Comparison of ENCODE assay signal across 10 mouse cellular contexts in the genomic region with DNA sequence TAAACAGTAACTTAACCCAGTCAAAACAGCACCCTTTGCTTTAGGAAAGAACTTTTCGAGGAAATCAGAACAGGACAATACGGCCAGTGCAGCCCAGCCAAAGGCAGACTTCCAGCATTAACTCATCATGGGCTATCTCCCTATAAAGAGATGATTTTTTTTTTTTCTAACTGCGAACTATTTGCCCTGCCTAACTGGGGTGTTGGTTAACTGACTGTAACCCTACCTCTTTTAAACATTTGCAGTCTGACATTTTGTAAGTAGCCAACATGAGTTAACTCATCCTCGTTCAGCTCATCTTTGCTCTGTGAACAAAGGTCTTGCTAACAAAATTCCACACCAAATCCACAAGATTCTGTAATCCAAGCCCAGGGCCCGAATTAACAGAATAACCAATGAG. TPM values are rescaled to one million over a fixed set of nuclear protein-coding genes. Genes with fewer than 3 reads are reported as not detected.
DNase-seq lines count a peak whose midpoint lies in the region; ATAC-seq and TF ChIP-seq lines count a peak whose summit lies in the region.
"Had no signal": no experiment of that assay in that cellular context is flagged by ENCODE, and none has a peak within 500 bp of the region (broad histone marks: within the 10 kb centered on the region; RNA-seq: fewer than 3 reads in every experiment).

No protein-coding gene starts in this region.

- peaks cover 5% of the 10 kb centered on the region; the same call in 1 of the 2 replicates for H3K27me3 ChIP-seq in lung, postnatal 0 days (replicated peaks; ENCODE audit: insufficient read depth, low read length)
- H3K27me3 ChIP-seq in limb, embryonic 15.5 days: no peaks in the 10 kb centered on the region
- no peaks in the 10 kb centered on the region for H3K27me3 ChIP-seq in stomach, postnatal 0 days (ENCODE audit: control insufficient read depth, insufficient read depth, low read length)

- no peak for ATAC-seq in lung, postnatal 0 days
- no peak for ATAC-seq in limb, embryonic 15.5 days (ENCODE audit: insufficient number of reproducible peaks, low FRiP score, low TSS enrichment, low read depth)
- no peak for ATAC-seq in stomach, postnatal 0 days (ENCODE audit: low FRiP score, low TSS enrichment)
- ATAC-seq: inflammation-experienced regulatory T-cells, adult 6 months had no signal

- peak; percentile 46 for DNase-seq in cerebellum, adult 9-10 months
- no peak for DNase-seq in cerebellum, postnatal 4 days (ENCODE audit: low spot score in 2 of 2)
- DNase-seq in lung, postnatal 0 days (ENCODE audit: low spot score): no peak
- no peak for DNase-seq in lung, postnatal 36 days
- no peak for DNase-seq in stomach, postnatal 0 days (ENCODE audit: low spot score)
- no peak for DNase-seq in yolk sac, embryonic 10.5 days (ENCODE audit: low spot score)
- DNase-seq in adrenal gland, postnatal 36 days: no peak
- DNase-seq: thymus, postnatal 14 days had no signal

- H3K4me2 ChIP-seq in lung, postnatal 0 days (replicated peaks; ENCODE audit: low read depth, low read length): peak overlapping the region; percentile 80
- peak overlapping the region; percentile 94 for H3K4me2 ChIP-seq in limb, embryonic 15.5 days
- H3K4me2 ChIP-seq in stomach, postnatal 0 days (replicated peaks; ENCODE audit: low read depth): peak overlapping the region; percentile 71; the same call in 1 of the 2 replicates

- no peak for TF ChIP-seq EP300 in lung, postnatal 0 days (IDR thresholded peaks at IDR 0.05)
- TF ChIP-seq EP300 in stomach, postnatal 0 days (optimal IDR thresholded peaks at IDR 0.05): no peak

- 0 out of 2 replicates have a peak overlapping the region, but pooled peaks have one; percentile 26 for H3K27ac ChIP-seq in lung, postnatal 0 days (ENCODE audit: low read length)
- H3K27ac ChIP-seq in limb, embryonic 15.5 days: no peak overlapping the region
- H3K27ac ChIP-seq in stomach, postnatal 0 days (replicated peaks): no peak overlapping the region

- 43% methylated on average over 5 of the region's 5 CpGs for WGBS in lung, postnatal 0 days
- 41% methylated on average over 5 of the region's 5 CpGs for WGBS in limb, embryonic 15.5 days
- WGBS in stomach, postnatal 0 days: 59% methylated on average over 5 of the region's 5 CpGs

- no peak for TF ChIP-seq CTCF in lung, postnatal 0 days (IDR thresholded peaks at IDR 0.05)
- no peak for TF ChIP-seq CTCF in stomach, postnatal 0 days (IDR thresholded peaks at IDR 0.05; ENCODE audit: low read depth)

- H3K9me3 ChIP-seq in lung, postnatal 0 days (ENCODE audit: low read length): no peaks in the 10 kb centered on the region
- H3K9me3 ChIP-seq in limb, embryonic 15.5 days: no peaks in the 10 kb centered on the region
- no peaks in the 10 kb centered on the region for H3K9me3 ChIP-seq in stomach, postnatal 0 days (ENCODE audit: control insufficient read depth, low read length)

- H3K4me3 ChIP-seq in lung, postnatal 0 days (ENCODE audit: low read depth, low read length): no peak overlapping the region
- H3K4me3 ChIP-seq in limb, embryonic 15.5 days: peak overlapping the region; percentile 88; the same call in 1 of the 2 replicates
- H3K4me3 ChIP-seq in stomach, postnatal 0 days (ENCODE audit: low read depth, low read length): no peak overlapping the region

- no peak overlapping the region; the same call in 1 of the 2 replicates for H3K9ac ChIP-seq in lung, postnatal 0 days (replicated peaks; ENCODE audit: low read depth)
- H3K9ac ChIP-seq in limb, embryonic 15.5 days: no peak overlapping the region
- H3K9ac ChIP-seq in stomach, postnatal 0 days (ENCODE audit: low read length): no peak overlapping the region

- H3K4me1 ChIP-seq in lung, postnatal 0 days (ENCODE audit: insufficient read depth, low read depth, low read length): peaks cover 11% of the 10 kb centered on the region; the same call in 1 of the 2 replicates
- H3K4me1 ChIP-seq in limb, embryonic 15.5 days: peaks cover 33% of the 10 kb centered on the region
- H3K4me1 ChIP-seq in stomach, postnatal 0 days (replicated peaks; ENCODE audit: control insufficient read depth, insufficient read depth): no peaks in the 10 kb centered on the region; the same call in 1 of the 2 replicates

- no peaks in the 10 kb centered on the region for H3K36me3 ChIP-seq in lung, postnatal 0 days (ENCODE audit: insufficient read depth, low read length)
- H3K36me3 ChIP-seq in limb, embryonic 15.5 days: no peaks in the 10 kb centered on the region
- no peaks in the 10 kb centered on the region for H3K36me3 ChIP-seq in stomach, postnatal 0 days (ENCODE audit: control insufficient read depth, insufficient read depth, low read length)

RNA-seq across cellular contexts. Expression of gene Sh3bp5, which starts 1.5 kb away (rescaled TPM):
- 37.9 and 38.4 TPM in 2 replicates for polyA plus RNA-seq in lung, postnatal 0 days (2015; fragmentation: Nextera tagmentation; extraction: Ambion mirVana)
- 33.8 and 34.4 TPM in 2 replicates for polyA plus RNA-seq in limb, embryonic 15.5 days (2015; fragmentation: Nextera tagmentation; extraction: Ambion mirVana)
- 9.9 and 10.9 TPM in 2 replicates for polyA plus RNA-seq in stomach, postnatal 0 days (2015; fragmentation: Nextera tagmentation; extraction: Ambion mirVana)
- total RNA-seq in adrenal gland, postnatal 36 days (2021): 100 to 1,000 TPM; 147 to 211 TPM

RNA-seq across cellular contexts. Expression of gene Eaf1, which starts 59.8 kb away (rescaled TPM):
- polyA plus RNA-seq in lung, postnatal 0 days (2015; fragmentation: Nextera tagmentation; extraction: Ambion mirVana): 10.0 and 11.3 TPM in 2 replicates
- polyA plus RNA-seq in limb, embryonic 15.5 days (2015; fragmentation: Nextera tagmentation; extraction: Ambion mirVana): 20.6 and 20.7 TPM in 2 replicates
- 10.5 and 11.9 TPM in 2 replicates for polyA plus RNA-seq in stomach, postnatal 0 days (2015; fragmentation: Nextera tagmentation; extraction: Ambion mirVana)
- 10 to 100 TPM; 42.3 to 70.7 TPM for total RNA-seq in adrenal gland, postnatal 36 days (2021)
